Mouse (Mus musculus) thymus, adult 2 months (tissue): ENCODE measurements around the gene Etl4. TPM values are rescaled to one million over a fixed set of nuclear protein-coding genes. Genes with fewer than 3 reads are reported as not detected.
A peak's percentile ranks its signal among the peaks of the same experiment; 100 is the strongest.

Experiments used
- DNase-seq: peaks from one replicate; pipeline ENCODE4 v3.0.0; 2021
- H3K27ac ChIP-seq: fragments of 200-500 bp; 2 replicates; pipeline ENCODE4 v1.5.1; 2012; ENCODE audit warnings: low read length, control low read depth; ENCODE audit not compliant: control insufficient read depth, insufficient read depth
- H3K27me3 ChIP-seq: fragments of 200-500 bp; 2 replicates; pipeline ENCODE4 v1.6.1; 2012; ENCODE audit warnings: mild to moderate bottlenecking, low read length, moderate library complexity, mixed read lengths; ENCODE audit not compliant: control insufficient read depth, insufficient read depth
- H3K36me3 ChIP-seq: fragments of 200-500 bp; 2 replicates; pipeline ENCODE4 v1.6.1; 2012; ENCODE audit warnings: mild to moderate bottlenecking, low read length, moderate library complexity; ENCODE audit not compliant: control insufficient read depth, insufficient read depth
- H3K4me1 ChIP-seq: fragments of 200-500 bp; replicated peaks from 2 replicates; pipeline ENCODE4 v1.6.1; 2012; ENCODE audit warnings: low read length; ENCODE audit not compliant: control insufficient read depth, insufficient read depth
- H3K4me3 ChIP-seq: fragments of 200-500 bp; 2 replicates; pipeline ENCODE4 v1.5.1; 2012; ENCODE audit warnings: mild to moderate bottlenecking, low read length, control low read depth, moderate library complexity; ENCODE audit not compliant: control insufficient read depth, insufficient read depth
- CTCF ChIP-seq: fragments of 200-500 bp; IDR thresholded peaks from 2 replicates; pipeline ENCODE4 v1.5.1; 2012; ENCODE audit warnings: mild to moderate bottlenecking, control low read depth, low read length, moderate library complexity, borderline replicate concordance; ENCODE audit not compliant: control insufficient read depth, poor library complexity, insufficient read depth; ENCODE audit errors: extremely low read depth
- POLR2A ChIP-seq: fragments of 200-500 bp; IDR thresholded peaks from 2 replicates; pipeline ENCODE4 v1.6.1; 2012; ENCODE audit warnings: mild to moderate bottlenecking, low read length, control low read depth, moderate library complexity; ENCODE audit not compliant: control insufficient read depth, poor library complexity, insufficient read depth; ENCODE audit errors: extremely low read depth
- WGBS: fragments of 180-500 bp; shearing (Covaris S2); methylation state at CpG from one replicate; pipeline ENCODE4 v1.1.7; 2018; 5-methylcytosine and 5-hydroxymethylcytosine counted together
- polyA plus RNA-seq: library from polyadenylated mRNA; depleted of rRNA; stranded (reverse); fragments of >200 nt; gene quantifications from 2 replicates; pipeline ENCODE4 v1.2.3, GENCODE M21; 2012

Gene Etl4
- polyA plus RNA-seq, 1 experiment = 9.7 TPM

- H3K27ac ChIP-seq = no peak overlapping the region
- no peak overlapping the region for H3K4me3 ChIP-seq
Measured at GRCm38 (mm10) chr2:20517853-20518252, 608.3 kb downstream of the Etl4 start.

GRCm38 (mm10) chr2:20518506-20518905 lies 608.9 kb downstream of the Etl4 start:
- TF ChIP-seq CTCF = no peak
- Histone ChIP-seq H3K4me1 (no peaks in the 10 kb centered on the region), H3K27ac (no peak overlapping the region), H3K4me3 (no peak overlapping the region), H3K36me3 (no peaks in the 10 kb centered on the region), H3K27me3 (no peaks in the 10 kb centered on the region; the same call in 1 of the 2 replicates)
- WGBS = 84% methylated on average over 2 of the region's 2 CpGs
- DNase-seq = no peak

More at GRCm38 (mm10) chr2:20517853-20518252, 608.3 kb downstream of the Etl4 start:
- no peaks in the 10 kb centered on the region for H3K36me3 ChIP-seq
- DNase-seq = no peak
- 82% methylated on average over 2 of the region's 2 CpGs for WGBS
- no peaks in the 10 kb centered on the region; the same call in 1 of the 2 replicates for H3K27me3 ChIP-seq
- no peaks in the 10 kb centered on the region for H3K4me1 ChIP-seq
- TF ChIP-seq CTCF (no peak), POLR2A (no peak)

GRCm38 (mm10) chr2:20519447-20520098 lies 610.0 kb downstream of the Etl4 start:
- no peak for DNase-seq
- Histone ChIP-seq H3K27ac (no peak overlapping the region), H3K4me3 (0 out of 2 replicates have a peak overlapping the region, but pooled peaks have one; percentile 17), H3K27me3 (no peaks in the 10 kb centered on the region; the same call in 1 of the 2 replicates), H3K36me3 (no peaks in the 10 kb centered on the region), H3K4me1 (no peaks in the 10 kb centered on the region)
- no peak for TF ChIP-seq CTCF
- no peak for TF ChIP-seq POLR2A
- WGBS = 12% methylated on average over 39 of the region's 39 CpGs

GRCm38 (mm10) chr2:20520099-20520475 lies 610.5 kb downstream of the Etl4 start:
- Histone ChIP-seq H3K4me1 (no peaks in the 10 kb centered on the region), H3K36me3 (no peaks in the 10 kb centered on the region), H3K27me3 (no peaks in the 10 kb centered on the region; the same call in 1 of the 2 replicates), H3K27ac (no peak overlapping the region), H3K4me3 (0 out of 2 replicates have a peak overlapping the region, but pooled peaks have one; percentile 17)
- 3% methylated on average over 12 of the region's 12 CpGs for WGBS
- TF ChIP-seq POLR2A (no peak), CTCF (no peak)
- no peak for DNase-seq

GRCm38 (mm10) chr2:20520636-20521595 lies 611.3 kb downstream of the Etl4 start:
- TF ChIP-seq POLR2A = no peak
- TF ChIP-seq CTCF = no peak
- WGBS = 44% methylated on average over 23 of the region's 23 CpGs
- Histone ChIP-seq H3K4me3 (no peak overlapping the region), H3K27ac (no peak overlapping the region), H3K27me3 (no peaks in the 10 kb centered on the region; the same call in 1 of the 2 replicates), H3K36me3 (no peaks in the 10 kb centered on the region), H3K4me1 (no peaks in the 10 kb centered on the region)
- no peak for DNase-seq

- no peak for DNase-seq
- Histone ChIP-seq H3K4me1 (no peaks in the 10 kb centered on the region), H3K36me3 (no peaks in the 10 kb centered on the region), H3K27me3 (no peaks in the 10 kb centered on the region; the same call in 1 of the 2 replicates), H3K4me3 (no peak overlapping the region), H3K27ac (no peak overlapping the region)
- no peak for TF ChIP-seq CTCF
- TF ChIP-seq POLR2A = no peak
- whole genome bisulfite sequencing = 88% methylated on average over 11 of the region's 11 CpGs
Measured at GRCm38 (mm10) chr2:20521686-20522285, 612.2 kb downstream of the Etl4 start.
